Mouse (Mus musculus): ENCODE data around the gene Plin3.

Gene Plin3

GRCm38 (mm10) chr17:56300186-56300585 is 7.5 kb upstream of the Plin3 start, which contains the start of gene Arrdc5:
TSS of gene Arrdc5 (minus strand) at chr17:56300286.
- DNase-seq (ENCODE audit: low read depth, low spot score), result no peak

GRCm38 (mm10) chr17:56298238-56298637 is 5.6 kb upstream of the Plin3 start:
- no peak for DNase-seq (ENCODE audit: low read depth, low spot score)

GRCm38 (mm10) chr17:56296201-56296600 is 3.5 kb upstream of the Plin3 start:
- DNase-seq (ENCODE audit: low read depth, low spot score), result no peak

GRCm38 (mm10) chr17:56294241-56294640 is 1.6 kb upstream of the Plin3 start:
- no peak for DNase-seq (ENCODE audit: low read depth, low spot score)

GRCm38 (mm10) chr17:56293291-56293690 is 618 bp upstream of the Plin3 start:
- no peak for DNase-seq (ENCODE audit: low read depth, low spot score)

GRCm38 (mm10) chr17:56291826-56292475 is 722 bp downstream of the Plin3 start:
- no peak for DNase-seq (ENCODE audit: low read depth, low spot score)

- DNase-seq (ENCODE audit: low read depth, low spot score), result peak; percentile 99
Observed at GRCm38 (mm10) chr17:56291171-56291511, 1.5 kb downstream of the Plin3 start.

- DNase-seq (ENCODE audit: low read depth, low spot score), result peak; percentile 98
Observed at GRCm38 (mm10) chr17:56290388-56291170, 2.1 kb downstream of the Plin3 start.

- DNase-seq (ENCODE audit: low read depth, low spot score), result peak; percentile 95
Observed at GRCm38 (mm10) chr17:56289371-56290331, 3.0 kb downstream of the Plin3 start.

- no peak for DNase-seq (ENCODE audit: low read depth, low spot score)
Observed at GRCm38 (mm10) chr17:56288866-56289265, 3.8 kb downstream of the Plin3 start.

GRCm38 (mm10) chr17:56287830-56288229 is 4.8 kb downstream of the Plin3 start:
- peak; percentile 87 for DNase-seq (ENCODE audit: low read depth, low spot score)

- no peak for DNase-seq (ENCODE audit: low read depth, low spot score)
Observed at GRCm38 (mm10) chr17:56285995-56286394, 6.7 kb downstream of the Plin3 start.

- DNase-seq (ENCODE audit: low read depth, low spot score), result no peak
Observed at GRCm38 (mm10) chr17:56283316-56283715, 9.4 kb downstream of the Plin3 start.

- DNase-seq (ENCODE audit: low read depth, low spot score), result no peak
Observed at GRCm38 (mm10) chr17:56282802-56283201, 9.9 kb downstream of the Plin3 start.

- DNase-seq (ENCODE audit: low read depth, low spot score), result peak; percentile 72
Observed at GRCm38 (mm10) chr17:56281193-56281592, 11.5 kb downstream of the Plin3 start.

GRCm38 (mm10) chr17:56279481-56280155 is 13.1 kb downstream of the Plin3 start:
- DNase-seq (ENCODE audit: low read depth, low spot score), result no peak

GRCm38 (mm10) chr17:56278340-56278739 is 14.3 kb downstream of the Plin3 start:
- DNase-seq (ENCODE audit: low read depth, low spot score), result no peak

- no peak for DNase-seq (ENCODE audit: low read depth, low spot score)
Observed at GRCm38 (mm10) chr17:56277567-56277893, 15.1 kb downstream of the Plin3 start.

GRCm38 (mm10) chr17:56276643-56277566 is 15.8 kb downstream of the Plin3 start, which contains the start of gene Ticam1:
TSS of gene Ticam1 (minus strand) at chr17:56276786.
- DNase-seq (ENCODE audit: low read depth, low spot score), result peak; percentile 97

GRCm38 (mm10) chr17:56275842-56276480 is 16.7 kb downstream of the Plin3 start:
- no peak for DNase-seq (ENCODE audit: low read depth, low spot score)
